Mouse (Mus musculus): ENCODE results near the gene Gabarapl1.

The Gabarapl1 gene

DNA sequence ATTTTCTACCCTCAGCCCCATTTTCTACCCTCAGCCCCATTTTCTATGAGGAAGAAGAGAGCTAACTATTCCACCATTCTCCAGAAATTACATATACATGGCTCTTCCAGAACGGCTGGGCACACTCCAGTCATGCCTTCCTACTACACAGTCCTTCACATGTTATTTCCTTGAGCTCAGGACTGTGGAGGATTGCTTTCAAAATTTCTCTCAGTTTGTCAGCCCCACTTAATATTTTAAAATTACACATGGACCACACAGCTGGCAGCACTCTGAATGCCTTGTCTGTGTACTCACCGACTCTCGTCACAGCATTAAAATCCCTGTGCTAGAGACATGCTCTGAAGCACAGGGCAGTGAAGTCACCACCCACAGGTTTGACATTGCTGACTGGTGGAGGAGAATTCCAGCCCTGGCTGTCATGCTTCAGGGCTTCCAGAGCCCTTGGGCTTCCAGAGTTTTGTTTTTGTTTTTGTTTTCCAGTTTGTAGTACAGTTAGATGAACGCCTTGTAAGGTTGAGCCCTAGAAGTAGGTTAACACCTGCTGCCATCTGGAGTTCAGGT is 1.7 kb downstream of the Gabarapl1 start:
- in situ Hi-C loops (cut with MboI, MseI): no loop called here

DNA sequence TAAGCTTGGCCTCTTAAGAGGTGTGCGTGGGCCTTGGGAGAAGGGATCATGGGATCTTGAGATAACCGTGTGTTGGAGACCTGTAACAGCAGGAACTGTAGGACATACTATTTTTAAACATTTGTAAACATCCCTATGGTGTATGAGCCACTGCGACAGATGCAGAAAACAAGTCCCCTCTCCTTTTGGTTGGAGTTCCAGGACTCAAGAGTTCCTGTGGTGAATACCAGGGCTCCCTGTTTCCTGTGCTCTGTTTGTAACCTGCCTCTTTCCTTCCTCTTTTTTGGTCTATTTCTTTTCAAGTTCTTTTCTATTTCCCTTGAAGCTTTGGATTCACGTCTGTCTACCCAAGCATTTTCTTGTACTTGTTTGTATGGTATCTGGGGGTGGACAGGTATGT is 2.8 kb downstream of the Gabarapl1 start:
- in situ Hi-C loops (cut with MboI, MseI): no loop called here

DNA sequence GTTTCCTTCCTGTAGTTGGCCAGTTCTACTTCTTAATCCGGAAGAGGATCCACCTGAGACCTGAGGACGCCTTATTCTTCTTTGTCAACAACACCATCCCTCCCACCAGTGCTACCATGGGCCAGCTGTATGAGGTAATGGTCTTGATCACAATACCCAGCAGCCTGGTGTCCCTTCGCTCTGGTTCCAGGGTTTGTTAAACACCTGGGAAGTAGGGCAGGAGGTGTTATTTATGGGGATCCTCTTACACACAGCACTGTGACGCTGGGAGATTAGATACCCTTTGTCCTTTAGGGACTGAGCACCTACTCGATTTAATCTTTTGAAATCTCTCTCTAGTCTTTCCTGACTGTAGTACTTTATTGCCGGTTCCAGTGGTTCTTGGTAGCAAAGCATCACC is 5.6 kb downstream of the Gabarapl1 start:
- in situ Hi-C loops (cut with MboI, MseI): no loop called here

DNA sequence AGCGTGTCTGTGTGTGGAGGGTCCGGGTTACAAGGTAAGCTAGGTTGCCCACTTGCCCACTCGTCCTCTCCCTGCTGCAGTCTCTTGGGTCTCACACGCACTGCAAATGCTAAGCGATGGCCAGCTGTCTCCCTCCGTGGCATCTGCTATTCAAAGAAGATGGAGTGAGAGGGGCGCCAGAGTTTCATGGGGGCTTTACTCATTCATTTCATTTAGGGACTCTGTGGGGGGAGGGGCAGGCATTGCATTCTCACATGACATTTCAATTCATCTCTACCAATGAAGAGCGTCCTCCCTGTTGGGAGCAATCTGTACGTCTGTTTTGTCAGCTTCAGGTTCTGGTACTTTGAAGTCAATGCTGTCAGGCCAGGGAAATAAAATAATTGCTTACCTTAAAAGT is 9.0 kb downstream of the Gabarapl1 start:
- in situ Hi-C loops (cut with MboI, MseI): no loop called here

DNA sequence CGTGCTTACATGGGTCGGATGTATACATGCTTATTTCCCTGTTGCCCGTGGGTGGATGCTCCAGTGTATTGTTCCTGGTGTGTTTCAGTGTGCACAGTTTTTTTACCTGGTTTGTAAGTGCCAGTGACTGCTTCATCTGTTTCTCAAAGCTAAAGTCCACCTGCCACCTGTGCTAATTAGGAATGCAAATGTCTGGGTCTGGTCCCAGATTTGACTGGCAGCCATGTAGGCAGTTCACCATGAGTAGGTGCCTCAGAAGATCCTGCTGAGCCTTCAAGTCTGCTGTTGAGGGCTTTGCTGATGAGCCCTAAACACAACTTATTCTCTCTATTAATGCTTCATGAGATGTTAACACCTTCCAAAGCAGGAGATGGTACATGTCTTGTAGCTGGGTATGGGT is 9.6 kb downstream of the Gabarapl1 start:
- in situ Hi-C loops (cut with MboI, MseI): no loop called here

DNA sequence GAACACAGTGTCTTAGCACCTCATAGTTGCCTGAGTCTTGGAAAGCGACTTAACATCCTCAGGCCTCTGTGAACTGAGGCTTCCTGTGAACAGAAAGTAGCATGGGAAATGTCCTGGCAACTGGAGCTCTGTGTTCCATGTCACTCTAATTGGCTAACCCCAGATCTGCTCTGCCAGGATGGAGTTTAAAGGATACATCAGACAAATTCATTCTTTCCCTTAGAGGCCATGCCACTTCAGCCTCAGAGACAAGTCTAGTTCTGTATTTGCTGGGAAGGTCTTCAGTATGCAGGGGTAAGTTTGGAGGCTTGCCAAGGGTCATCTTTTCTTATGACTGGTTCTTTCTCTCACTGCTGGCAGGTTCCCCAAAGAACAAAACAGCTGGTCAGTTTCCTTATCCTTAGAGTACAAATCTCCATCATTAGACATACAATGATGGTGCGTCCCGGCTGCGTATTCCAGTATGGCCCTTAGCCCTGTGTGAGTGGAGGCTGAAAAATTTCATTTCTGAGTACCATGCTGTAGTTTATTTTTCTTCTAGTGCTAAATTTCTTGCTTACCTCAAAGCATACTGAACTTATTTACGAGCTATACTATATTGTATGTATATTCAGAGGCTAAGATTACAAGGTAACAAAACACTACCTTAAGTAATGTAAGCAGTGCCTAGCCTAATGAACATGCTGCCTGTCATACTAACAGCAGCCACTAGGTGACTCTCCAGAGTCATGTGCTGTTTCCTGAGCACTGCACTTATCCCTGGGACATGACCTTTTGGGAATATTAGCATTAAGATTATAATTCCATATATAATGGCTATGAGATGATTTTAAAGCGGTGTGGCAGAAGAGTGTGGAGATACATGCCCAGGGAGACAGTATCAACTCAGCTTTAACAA is 11.0 kb downstream of the Gabarapl1 start:
- in situ Hi-C loops (cut with MboI, MseI): no loop called here

DNA sequence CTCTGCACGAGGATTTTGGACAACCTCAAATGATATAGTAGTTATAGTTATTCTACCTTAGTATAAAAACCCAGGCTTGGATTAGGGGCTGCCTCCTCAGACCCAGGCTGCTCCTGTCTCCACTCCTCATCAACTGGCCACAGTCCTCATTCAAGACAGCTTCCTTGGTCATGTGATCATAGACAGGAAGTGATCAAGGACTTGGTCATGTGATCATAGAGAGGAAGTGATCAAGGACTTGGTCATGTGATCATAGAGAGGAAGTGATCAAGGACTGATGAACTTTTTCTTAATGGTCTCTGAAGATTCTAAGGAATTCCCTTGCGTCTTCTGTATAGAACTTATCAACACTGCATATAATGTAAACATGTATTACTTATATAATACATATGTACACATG is 14.3 kb downstream of the Gabarapl1 start:
- in situ Hi-C loops (cut with MboI, MseI): no loop called here

DNA sequence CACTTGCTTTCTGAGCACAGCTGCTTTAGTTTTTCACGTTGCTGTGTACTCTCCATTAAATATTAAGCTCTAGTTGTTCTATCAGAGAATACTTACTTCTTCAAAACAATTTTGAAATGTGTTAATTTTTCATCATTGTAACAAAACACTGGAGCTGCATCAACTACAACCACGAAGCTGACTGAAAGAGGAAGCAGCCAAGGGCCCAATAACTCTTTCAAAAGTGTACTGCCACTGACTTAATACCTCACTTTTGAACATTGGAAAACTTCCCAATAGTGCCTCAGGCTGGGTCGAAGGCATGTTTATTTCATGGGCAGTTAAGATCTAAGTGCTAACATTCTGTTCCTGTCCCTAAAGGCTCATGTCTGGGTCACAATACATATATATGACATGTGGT is 15.0 kb downstream of the Gabarapl1 start:
- in situ Hi-C loops (cut with MboI, MseI): no loop called here

DNA sequence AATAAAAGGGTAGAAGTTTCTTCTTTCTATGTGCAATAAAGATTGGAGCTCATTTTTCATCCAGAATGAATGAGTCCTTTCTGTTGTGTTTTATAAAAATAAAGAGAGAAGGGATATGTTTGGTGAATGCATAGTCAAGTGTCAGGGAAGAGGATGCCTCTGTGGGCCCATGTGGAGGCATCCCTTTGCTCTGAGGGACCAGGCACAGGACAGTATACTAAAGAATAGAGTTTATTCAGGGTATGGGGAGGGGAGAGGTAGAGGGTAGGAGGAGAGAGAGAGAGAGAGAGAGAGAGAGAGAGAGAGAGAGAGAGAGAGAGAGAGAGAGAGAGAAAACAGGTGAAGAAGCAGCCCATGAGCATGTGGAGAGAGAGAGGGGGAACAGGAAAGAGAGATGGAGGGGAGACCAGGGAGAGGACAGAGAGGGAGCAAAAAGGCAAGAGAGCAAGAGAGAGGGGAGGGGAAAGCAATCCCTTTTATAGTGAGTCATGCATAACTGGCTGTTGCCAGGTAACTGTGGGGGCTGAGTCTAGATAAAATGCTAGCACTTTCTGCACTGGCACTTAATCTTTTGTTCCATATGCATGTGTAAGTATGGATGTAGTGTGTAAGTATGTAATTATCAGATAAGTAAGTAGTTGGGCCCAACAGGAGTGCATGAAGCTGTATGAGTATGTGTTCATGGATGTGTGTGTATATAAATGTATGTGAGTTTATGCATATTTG is 24.5 kb downstream of the Gabarapl1 start:
- in situ Hi-C loops (cut with MboI, MseI): loop anchor here (25.0 kb wide), 1 partner anchor 1730 kb away; the partner anchor contains the start of gene Magohb

DNA sequence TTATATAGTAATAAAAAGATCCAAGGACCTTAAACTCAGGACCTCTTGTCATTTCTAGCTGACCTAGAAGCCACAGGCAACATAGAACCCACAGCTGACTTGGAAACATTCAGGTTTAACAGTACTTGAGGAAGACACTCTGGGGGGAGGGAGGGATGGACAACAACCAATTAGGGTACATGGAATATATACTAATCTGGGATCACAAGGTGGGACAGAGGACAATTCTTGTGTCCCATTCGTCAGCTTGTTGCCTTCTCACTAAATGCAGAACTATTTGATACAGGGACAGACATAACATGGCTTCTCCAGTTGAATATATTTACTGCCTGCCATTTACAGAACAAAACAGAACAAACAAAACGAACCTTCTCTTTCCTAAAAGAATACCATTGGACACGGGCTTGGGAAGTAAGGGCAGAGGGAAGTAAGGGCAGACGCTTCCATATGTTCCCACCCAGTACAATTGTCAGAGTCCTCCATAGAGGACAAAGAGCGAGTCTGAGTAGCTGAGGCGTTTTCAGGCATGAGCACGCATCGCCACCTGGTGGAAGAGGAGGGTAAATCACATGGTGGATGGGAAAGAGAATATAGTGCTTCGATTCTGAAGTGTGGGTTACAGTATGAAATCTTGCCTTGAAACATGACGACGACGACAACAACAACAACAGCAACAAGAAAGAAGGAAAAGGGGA is 26.1 kb downstream of the Gabarapl1 start:
- in situ Hi-C loops (cut with MboI, MseI): loop anchor here (25.0 kb wide), 1 partner anchor 1728 kb away; the partner anchor contains the start of gene Magohb

DNA sequence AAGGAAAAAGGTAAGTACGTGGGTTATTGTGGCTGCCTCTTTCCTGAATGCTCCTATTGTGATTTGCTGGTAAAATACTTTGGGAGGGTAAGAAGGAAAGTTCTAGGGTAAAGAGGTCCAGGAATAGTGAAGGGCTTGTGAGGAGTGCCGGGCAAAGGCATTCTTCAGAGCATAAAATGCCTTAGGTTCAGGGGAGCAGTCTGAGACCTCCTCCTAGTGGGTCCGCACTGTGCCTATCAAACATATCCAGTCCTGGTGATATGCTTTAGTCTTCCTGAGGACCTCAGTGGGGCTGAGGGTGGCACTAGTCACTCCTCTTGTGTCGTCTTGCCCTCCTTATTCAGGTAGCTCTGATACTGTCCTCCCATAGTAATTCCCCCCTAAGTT is 26.7 kb downstream of the Gabarapl1 start:
- in situ Hi-C loops (cut with MboI, MseI): loop anchor here (25.0 kb wide), 1 partner anchor 1728 kb away; the partner anchor contains the start of gene Magohb

DNA sequence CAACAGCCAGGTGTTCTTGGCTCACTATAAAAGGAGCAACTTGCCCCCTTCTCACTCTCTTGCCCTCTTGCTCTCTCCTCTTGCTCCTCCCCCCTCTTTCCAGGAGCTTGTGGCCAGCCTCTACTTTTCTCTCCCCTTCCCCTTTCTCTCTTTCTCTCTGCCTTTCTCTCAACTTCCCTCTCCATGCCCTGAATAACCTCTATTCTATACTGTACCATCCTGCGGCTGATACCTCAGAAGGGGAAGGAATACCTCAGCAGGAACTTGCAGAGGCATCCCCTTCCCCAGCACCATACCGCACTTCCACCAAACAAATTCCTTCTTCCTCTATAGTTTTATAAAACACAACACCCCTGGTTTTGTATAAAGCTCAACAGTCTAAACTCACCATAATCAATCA is 32.3 kb downstream of the Gabarapl1 start:
- in situ Hi-C loops (cut with MboI, MseI): loop anchor here (25.0 kb wide), 1 partner anchor 1722 kb away; the partner anchor contains the start of gene Magohb

DNA sequence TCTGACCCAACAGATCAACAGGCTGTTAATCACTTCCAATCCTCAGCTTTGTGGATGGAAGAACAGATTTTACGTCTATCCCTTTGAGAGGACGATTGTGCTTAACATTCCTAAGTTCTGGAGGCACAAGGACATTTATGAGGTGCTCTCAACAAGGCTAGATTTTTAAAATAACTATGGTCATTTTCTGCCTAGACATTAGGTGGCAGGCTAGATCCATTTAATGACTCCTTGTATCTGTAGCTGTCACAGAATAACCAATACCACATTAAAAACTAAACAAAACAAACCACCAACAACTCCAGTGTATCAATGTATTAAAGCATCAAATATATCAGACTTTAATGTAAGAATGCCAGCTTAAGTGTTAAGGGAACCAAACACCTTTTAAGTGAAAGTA is 42.4 kb downstream of the Gabarapl1 start:
- in situ Hi-C loops (cut with MboI, MseI): no loop called here

DNA sequence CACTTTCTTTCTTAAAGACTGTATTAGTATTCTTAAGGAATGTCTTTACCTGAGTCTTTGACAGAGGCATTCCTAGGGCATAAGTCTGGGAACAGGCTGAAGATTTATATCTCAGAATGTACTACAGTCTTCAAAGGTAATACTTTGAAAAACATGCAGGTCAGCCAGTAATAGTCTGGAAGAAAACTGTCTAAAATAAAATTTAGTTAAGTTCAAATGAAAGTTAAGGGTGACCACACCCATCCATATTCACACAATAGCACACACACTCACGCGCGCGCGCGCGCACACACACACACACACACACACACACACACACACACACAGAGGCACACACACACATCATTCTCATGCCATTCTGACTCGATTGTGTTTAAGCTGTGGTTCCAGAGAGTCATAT is 44.6 kb downstream of the Gabarapl1 start, which contains the start of gene Klre1:
Gene Klre1, plus strand, starts transcription at position 301 of the 400 bp plus-strand sequence.
- in situ Hi-C loops (cut with MboI, MseI): no loop called here

DNA sequence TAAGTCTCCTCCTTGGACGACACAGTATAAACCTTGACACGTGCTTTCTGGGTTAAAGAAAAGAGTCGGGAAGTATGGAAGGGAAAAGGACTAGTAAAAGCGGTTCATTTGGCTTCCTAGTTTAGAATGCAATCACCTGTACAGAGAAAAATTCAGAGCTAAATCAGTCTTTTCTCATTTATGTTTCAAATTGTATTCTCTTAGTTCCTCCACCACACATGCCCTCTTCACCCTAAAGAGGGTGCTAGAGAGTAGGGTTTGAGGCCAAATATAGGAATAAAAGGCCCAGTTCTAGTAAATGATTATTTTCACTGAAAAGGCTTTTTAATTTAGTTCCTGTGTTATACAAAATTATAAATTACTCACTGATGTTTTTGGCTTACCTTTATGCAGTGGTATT is 48.3 kb downstream of the Gabarapl1 start:
- in situ Hi-C loops (cut with MboI, MseI): loop anchor here (5.0 to 10.0 kb wide), 2 partner anchors 174 to 236 kb away; no protein-coding TSS in a partner anchor

DNA sequence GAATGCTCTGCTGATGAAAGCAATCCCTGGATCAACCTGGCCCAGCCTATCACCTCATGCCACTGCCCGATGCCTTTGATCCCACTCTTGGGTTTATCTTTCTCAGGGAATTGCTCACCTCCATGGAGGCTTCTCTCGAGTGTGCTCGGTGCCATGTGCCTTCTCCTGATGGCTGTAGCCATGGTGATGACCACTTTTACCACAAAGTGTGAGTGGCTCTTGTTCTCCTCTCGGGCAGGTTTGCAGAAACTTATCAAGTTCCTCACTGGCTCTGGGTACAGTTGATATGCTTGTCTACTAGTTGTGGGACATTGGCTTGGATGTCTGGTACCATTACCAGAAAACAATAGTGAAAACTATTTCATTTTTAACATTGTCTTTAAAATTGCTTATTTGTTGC is 48.9 kb downstream of the Gabarapl1 start:
- in situ Hi-C loops (cut with MboI, MseI): loop anchor here (5.0 to 10.0 kb wide), 2 partner anchors 173 to 235 kb away; no protein-coding TSS in a partner anchor

DNA sequence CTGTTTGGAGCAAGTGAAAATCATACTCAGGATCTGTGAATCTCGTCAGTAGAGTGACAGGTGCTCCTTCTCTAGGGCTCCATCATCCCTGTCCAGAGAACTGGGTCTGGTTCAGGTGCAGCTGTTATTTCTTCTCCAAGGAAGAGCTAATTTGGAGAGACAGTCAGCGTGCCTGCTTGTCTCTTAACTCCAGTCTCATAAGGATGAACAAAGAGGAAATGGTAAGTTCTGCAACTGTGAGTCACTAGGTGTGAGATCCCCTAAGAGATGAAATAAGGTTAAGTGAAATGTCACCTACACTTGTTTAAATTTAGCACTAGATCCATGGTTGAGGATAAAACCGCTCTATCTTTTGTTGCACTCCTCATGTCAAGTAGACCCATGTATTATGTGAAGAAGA is 50.1 kb downstream of the Gabarapl1 start:
- in situ Hi-C loops (cut with MboI, MseI): loop anchor here (5.0 to 10.0 kb wide), 2 partner anchors 172 to 234 kb away; no protein-coding TSS in a partner anchor

DNA sequence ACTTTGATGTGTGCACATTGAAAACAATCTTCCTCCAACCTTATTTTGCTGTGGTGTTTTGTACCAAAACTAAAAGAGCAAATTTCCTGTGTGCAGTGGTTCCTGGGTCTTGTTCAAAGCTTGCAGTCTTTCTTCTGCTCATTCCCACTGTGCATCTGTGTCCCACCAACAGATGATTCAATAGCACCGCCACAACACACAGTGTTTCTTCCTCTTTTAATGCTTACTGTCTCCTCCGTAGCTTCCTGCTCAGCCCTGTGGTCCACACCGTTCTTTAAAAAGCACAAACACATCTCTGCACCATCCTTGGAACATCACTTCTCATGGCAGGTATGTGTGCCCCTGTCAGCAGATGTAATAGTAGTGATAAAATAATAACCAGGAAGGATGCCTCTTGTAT is 58.5 kb downstream of the Gabarapl1 start, which contains the start of gene Klrd1:
Gene Klrd1, plus strand, starts transcription at position 275 of the 400 bp plus-strand sequence.
- in situ Hi-C loops (cut with MboI, MseI): no loop called here

All from T-helper 2 cell (primary cell).